Mouse (Mus musculus): ENCODE measurements around the gene Nfatc2ip. TPM values are rescaled to one million over a fixed set of nuclear protein-coding genes. Genes with fewer than 3 reads are reported as not detected.
"Not testable (repeated sequence)": the region's sequence is repeated elsewhere in the genome, so short reads cannot be mapped to it uniquely, and the experiment has no call there.

The Nfatc2ip gene
- polyA plus RNA-seq, 1 experiment from 2014 or later: 5.5 TPM

- DNase-seq (ENCODE audit: low spot score): no peak
- no peak overlapping the region for H3K4me2 ChIP-seq (ENCODE audit: low read depth)
- H3K4me3 ChIP-seq (ENCODE audit: low read depth, low read length): no peak overlapping the region
- H3K36me3 ChIP-seq (ENCODE audit: control insufficient read depth, insufficient read depth, low read length): no peaks in the 10 kb centered on the region
- H3K27ac ChIP-seq (ENCODE audit: low read depth, low read length): no peak overlapping the region
- no peaks in the 10 kb centered on the region for H3K4me1 ChIP-seq (ENCODE audit: control insufficient read depth, insufficient read depth, low read length)
- no peaks in the 10 kb centered on the region for H3K27me3 ChIP-seq (ENCODE audit: control insufficient read depth, insufficient read depth, low read length)
- H3K9ac ChIP-seq (ENCODE audit: low read length): no peak overlapping the region
- no peak for ATAC-seq (ENCODE audit: insufficient read depth, low FRiP score, low TSS enrichment)
- WGBS: 80% methylated on average over 3 of the region's 3 CpGs
- no peaks in the 10 kb centered on the region for H3K9me3 ChIP-seq (ENCODE audit: control insufficient read depth, low read length)
These were observed 22.0 kb upstream of the Nfatc2ip start for GRCm38 (mm10) chr7:126418496-126418895.

- no peak overlapping the region for H3K4me2 ChIP-seq (ENCODE audit: low read depth)
- H3K9me3 ChIP-seq (ENCODE audit: control insufficient read depth, low read length): no peaks in the 10 kb centered on the region
- no peak for DNase-seq (ENCODE audit: low spot score)
- H3K36me3 ChIP-seq (ENCODE audit: control insufficient read depth, insufficient read depth, low read length): no peaks in the 10 kb centered on the region
- no peak overlapping the region for H3K4me3 ChIP-seq (ENCODE audit: low read depth, low read length)
- no peaks in the 10 kb centered on the region for H3K4me1 ChIP-seq (ENCODE audit: control insufficient read depth, insufficient read depth, low read length)
- no peak overlapping the region for H3K27ac ChIP-seq (ENCODE audit: low read depth, low read length)
- no peak for ATAC-seq (ENCODE audit: insufficient read depth, low FRiP score, low TSS enrichment)
- no peak overlapping the region for H3K9ac ChIP-seq (ENCODE audit: low read length)
- 94% methylated on average over 4 of the region's 4 CpGs for WGBS
- no peaks in the 10 kb centered on the region for H3K27me3 ChIP-seq (ENCODE audit: control insufficient read depth, insufficient read depth, low read length)
These were observed 21.1 kb upstream of the Nfatc2ip start for GRCm38 (mm10) chr7:126417606-126418005.

DNA sequence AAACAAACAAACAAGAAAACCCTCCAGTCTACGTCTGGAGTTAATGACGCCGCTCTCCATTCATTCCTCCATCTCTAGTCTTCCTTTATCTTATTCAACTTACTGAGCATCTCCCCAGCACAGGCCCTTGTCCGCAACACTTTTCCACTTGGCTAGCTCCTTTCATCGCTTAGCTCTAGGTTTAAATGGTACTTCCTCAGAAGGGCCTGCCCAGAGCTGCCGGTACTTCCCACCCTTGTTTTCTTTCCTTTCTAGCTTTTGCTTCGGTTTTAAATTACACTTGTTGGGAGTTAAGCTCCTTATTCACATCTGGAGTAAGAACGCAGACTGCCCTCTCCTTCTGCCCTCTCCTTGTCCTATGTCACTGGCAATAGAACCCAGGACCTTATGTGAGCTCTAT is 20.5 kb upstream of the Nfatc2ip start:
- ATAC-seq (ENCODE audit: insufficient read depth, low FRiP score, low TSS enrichment): no peak
- Histone ChIP-seq H3K36me3 (ENCODE audit: control insufficient read depth, insufficient read depth, low read length) (no peaks in the 10 kb centered on the region), H3K4me2 (ENCODE audit: low read depth) (no peak overlapping the region), H3K27ac (ENCODE audit: low read depth, low read length) (no peak overlapping the region), H3K9me3 (ENCODE audit: control insufficient read depth, low read length) (no peaks in the 10 kb centered on the region), H3K9ac (ENCODE audit: low read length) (no peak overlapping the region), H3K4me3 (ENCODE audit: low read depth, low read length) (no peak overlapping the region), H3K27me3 (ENCODE audit: control insufficient read depth, insufficient read depth, low read length) (no peaks in the 10 kb centered on the region), H3K4me1 (ENCODE audit: control insufficient read depth, insufficient read depth, low read length) (no peaks in the 10 kb centered on the region)
- no peak for DNase-seq (ENCODE audit: low spot score)
- WGBS: 35% methylated on average over 8 of the region's 8 CpGs

DNA sequence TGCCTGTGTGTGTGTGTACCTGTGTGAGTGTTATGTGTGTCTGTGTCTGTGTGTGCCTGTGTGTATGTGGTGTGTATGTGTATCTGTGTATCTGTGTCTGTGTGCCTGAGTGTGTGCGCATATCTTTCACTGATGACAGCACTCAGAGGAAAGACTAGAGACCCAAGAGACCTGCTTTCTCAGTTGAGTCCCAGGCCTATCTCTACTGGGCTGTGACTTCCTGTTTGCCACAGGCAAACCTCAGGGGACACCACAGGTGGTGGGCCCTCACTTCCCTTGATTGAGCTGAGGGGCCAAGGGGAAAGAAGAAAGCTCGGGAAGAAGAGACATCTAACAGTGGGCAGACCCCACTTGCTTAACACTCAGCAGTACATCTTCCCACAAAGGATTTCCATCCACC is 20.1 kb upstream of the Nfatc2ip start:
- Histone ChIP-seq H3K4me2 (ENCODE audit: low read depth) (no peak overlapping the region), H3K9ac (ENCODE audit: low read length) (no peak overlapping the region), H3K36me3 (ENCODE audit: control insufficient read depth, insufficient read depth, low read length) (no peaks in the 10 kb centered on the region), H3K4me3 (ENCODE audit: low read depth, low read length) (no peak overlapping the region), H3K27ac (ENCODE audit: low read depth, low read length) (no peak overlapping the region), H3K27me3 (ENCODE audit: control insufficient read depth, insufficient read depth, low read length) (no peaks in the 10 kb centered on the region), H3K9me3 (ENCODE audit: control insufficient read depth, low read length) (no peaks in the 10 kb centered on the region), H3K4me1 (ENCODE audit: control insufficient read depth, insufficient read depth, low read length) (no peaks in the 10 kb centered on the region)
- ATAC-seq (ENCODE audit: insufficient read depth, low FRiP score, low TSS enrichment): no peak
- DNase-seq (ENCODE audit: low spot score): no peak
- WGBS: 65% methylated on average over 2 of the region's 2 CpGs

DNA sequence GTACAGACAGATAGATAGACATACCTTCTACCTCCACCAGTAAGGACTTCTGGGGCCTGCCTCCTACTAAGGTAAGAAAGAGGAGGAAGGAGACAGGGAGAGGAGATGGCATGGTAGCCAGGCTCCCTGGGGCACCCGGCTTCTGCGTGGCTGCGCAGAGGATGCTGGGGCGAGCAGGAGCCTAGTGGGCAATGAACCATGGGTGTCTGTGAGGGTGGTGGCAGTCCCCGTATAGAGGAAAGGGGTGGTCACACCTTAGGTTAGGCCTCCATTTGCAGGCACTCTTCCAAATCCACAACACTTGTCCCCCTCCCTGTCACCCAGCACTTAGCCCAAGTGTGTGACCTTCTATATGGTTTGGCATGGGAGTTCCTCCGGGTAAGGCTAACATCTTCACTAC is 18.2 kb upstream of the Nfatc2ip start, which contains the start of gene Cd19:
Gene Cd19 (minus strand): TSS at position 165 of the 400 bp plus-strand sequence.
- Histone ChIP-seq H3K9me3 (ENCODE audit: control insufficient read depth, low read length) (no peaks in the 10 kb centered on the region), H3K4me2 (ENCODE audit: low read depth) (no peak within 1 kb of the TSS), H3K4me3 (ENCODE audit: low read depth, low read length) (no peak within 1 kb of the TSS), H3K9ac (ENCODE audit: low read length) (no peak within 1 kb of the TSS), H3K4me1 (ENCODE audit: control insufficient read depth, insufficient read depth, low read length) (no peaks in the 10 kb centered on the region), H3K27ac (ENCODE audit: low read depth, low read length) (no peak within 1 kb of the TSS), H3K27me3 (ENCODE audit: control insufficient read depth, insufficient read depth, low read length) (no peaks in the 10 kb centered on the region), H3K36me3 (ENCODE audit: control insufficient read depth, insufficient read depth, low read length) (no peaks in the 10 kb centered on the region)
- no peak for DNase-seq (ENCODE audit: low spot score)
- ATAC-seq (ENCODE audit: insufficient read depth, low FRiP score, low TSS enrichment): no peak
- WGBS: 88% methylated on average over 6 of the region's 6 CpGs

DNA sequence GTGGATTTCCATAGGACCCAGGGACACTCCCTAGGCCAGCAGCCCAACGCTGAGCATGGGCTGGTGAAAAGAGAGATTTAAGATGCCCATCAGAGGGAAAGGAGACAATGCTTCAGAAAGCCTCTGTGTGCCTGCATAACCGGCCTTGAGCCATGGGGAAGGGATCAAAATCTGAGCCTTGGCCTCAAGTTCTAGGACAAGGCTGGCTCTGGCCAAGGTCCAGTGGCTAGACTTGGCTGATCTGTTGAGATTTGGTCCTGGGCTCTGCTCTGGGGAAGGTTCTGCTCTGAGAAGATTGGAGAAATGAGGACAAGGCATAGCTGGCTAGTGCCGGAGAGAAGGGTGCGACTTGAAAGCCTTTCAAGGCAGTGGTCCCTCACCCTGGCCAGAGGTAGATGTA is 14.5 kb upstream of the Nfatc2ip start:
- no peaks in the 10 kb centered on the region for H3K27me3 ChIP-seq (ENCODE audit: control insufficient read depth, insufficient read depth, low read length)
- DNase-seq (ENCODE audit: low spot score) (no peak), ATAC-seq (ENCODE audit: insufficient read depth, low FRiP score, low TSS enrichment) (no peak)
- H3K4me3 ChIP-seq (ENCODE audit: low read depth, low read length): no peak overlapping the region
- H3K9me3 ChIP-seq (ENCODE audit: control insufficient read depth, low read length): no peaks in the 10 kb centered on the region
- no peaks in the 10 kb centered on the region for H3K4me1 ChIP-seq (ENCODE audit: control insufficient read depth, insufficient read depth, low read length)
- no peak overlapping the region for H3K4me2 ChIP-seq (ENCODE audit: low read depth)
- 88% methylated on average over 4 of the region's 4 CpGs for WGBS
- H3K36me3 ChIP-seq (ENCODE audit: control insufficient read depth, insufficient read depth, low read length): no peaks in the 10 kb centered on the region
- no peak overlapping the region for H3K9ac ChIP-seq (ENCODE audit: low read length)
- H3K27ac ChIP-seq (ENCODE audit: low read depth, low read length): no peak overlapping the region

- Histone ChIP-seq H3K27me3 (ENCODE audit: control insufficient read depth, insufficient read depth, low read length) (no peaks in the 10 kb centered on the region), H3K4me3 (ENCODE audit: low read depth, low read length) (no peak overlapping the region), H3K9me3 (ENCODE audit: control insufficient read depth, low read length) (no peaks in the 10 kb centered on the region), H3K9ac (ENCODE audit: low read length) (no peak overlapping the region), H3K4me2 (ENCODE audit: low read depth) (no peak overlapping the region), H3K4me1 (ENCODE audit: control insufficient read depth, insufficient read depth, low read length) (no peaks in the 10 kb centered on the region), H3K36me3 (ENCODE audit: control insufficient read depth, insufficient read depth, low read length) (no peaks in the 10 kb centered on the region), H3K27ac (ENCODE audit: low read depth, low read length) (no peak overlapping the region)
- DNase-seq (ENCODE audit: low spot score) (no peak), ATAC-seq (ENCODE audit: insufficient read depth, low FRiP score, low TSS enrichment) (no peak)
- WGBS: 82% methylated on average over 2 of the region's 2 CpGs
These were observed 12.1 kb upstream of the Nfatc2ip start for GRCm38 (mm10) chr7:126408686-126409085.

GRCm38 (mm10) chr7:126402518-126402917 is 6.0 kb upstream of the Nfatc2ip start:
- 84% methylated on average over 6 of the region's 8 CpGs for WGBS
- not testable (repeated sequence) for H3K36me3 ChIP-seq (ENCODE audit: control insufficient read depth, insufficient read depth, low read length); H3K4me3 ChIP-seq (ENCODE audit: low read depth, low read length); H3K9ac ChIP-seq (ENCODE audit: low read length); ATAC-seq (ENCODE audit: insufficient read depth, low FRiP score, low TSS enrichment); H3K27me3 ChIP-seq (ENCODE audit: control insufficient read depth, insufficient read depth, low read length); H3K27ac ChIP-seq (ENCODE audit: low read depth, low read length); H3K4me2 ChIP-seq (ENCODE audit: low read depth); DNase-seq (ENCODE audit: low spot score); H3K4me1 ChIP-seq (ENCODE audit: control insufficient read depth, insufficient read depth, low read length); H3K9me3 ChIP-seq (ENCODE audit: control insufficient read depth, low read length)

DNA sequence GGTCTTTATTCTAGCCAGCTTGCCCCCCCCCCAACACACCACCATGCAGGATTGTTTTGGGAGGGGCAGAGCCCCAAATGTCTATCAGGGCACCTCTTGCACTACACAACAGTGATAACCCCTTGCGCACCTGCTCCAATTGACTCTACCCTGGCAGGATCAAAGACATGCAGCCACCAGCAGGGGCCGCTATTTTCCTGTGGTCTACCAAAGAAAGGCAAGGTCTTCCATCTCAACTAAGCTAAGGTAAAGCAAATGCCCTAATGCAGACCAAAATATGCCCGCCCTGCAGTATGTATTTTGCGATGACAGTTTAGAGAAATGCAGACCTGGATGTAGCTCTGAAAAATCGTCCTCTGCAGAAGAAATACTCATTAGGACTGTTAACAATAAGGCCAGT is 3.0 kb upstream of the Nfatc2ip start:
- DNase-seq (ENCODE audit: low spot score) (peak; percentile 80), ATAC-seq (ENCODE audit: insufficient read depth, low FRiP score, low TSS enrichment) (no peak)
- Histone ChIP-seq H3K4me3 (ENCODE audit: low read depth, low read length) (no peak overlapping the region), H3K4me1 (ENCODE audit: control insufficient read depth, insufficient read depth, low read length) (peaks cover 4% of the 10 kb centered on the region; the same call in 1 of the 2 replicates), H3K36me3 (ENCODE audit: control insufficient read depth, insufficient read depth, low read length) (no peaks in the 10 kb centered on the region), H3K27ac (ENCODE audit: low read depth, low read length) (no peak overlapping the region), H3K9me3 (ENCODE audit: control insufficient read depth, low read length) (no peaks in the 10 kb centered on the region), H3K4me2 (ENCODE audit: low read depth) (no peak overlapping the region), H3K9ac (ENCODE audit: low read length) (no peak overlapping the region), H3K27me3 (ENCODE audit: control insufficient read depth, insufficient read depth, low read length) (no peaks in the 10 kb centered on the region; the same call in 1 of the 2 replicates)
- 17% methylated on average over 5 of the region's 5 CpGs for WGBS

All from neural tube, embryonic 11.5 days (tissue).